Mouse (Mus musculus): ENCODE results near the gene Pard3b.

DNA sequence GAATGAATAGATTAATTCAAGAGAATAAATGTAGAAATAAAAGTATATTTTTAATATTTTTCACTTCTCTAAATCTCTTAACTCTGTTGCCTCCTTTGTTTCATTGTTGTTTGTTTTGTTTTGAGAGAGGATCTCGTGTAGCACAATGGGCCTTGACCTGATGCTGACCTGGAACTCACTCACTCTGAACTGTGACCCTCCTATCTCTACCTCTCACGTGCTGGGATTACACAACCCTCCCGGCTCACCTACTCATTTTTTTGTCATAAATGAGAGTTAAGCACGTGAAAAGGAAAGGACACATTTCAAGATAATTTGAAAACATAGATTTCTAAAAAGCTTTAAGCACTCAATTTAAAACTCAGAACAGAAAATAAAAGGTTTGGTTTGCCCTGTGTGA lies 928.0 kb downstream of the Pard3b start:
- TF ChIP-seq CTCF (IDR thresholded peaks at IDR 0.05; ENCODE audit: insufficient read depth, low read depth, low read length) = no peak
- no peak for TF ChIP-seq POLR2A (IDR thresholded peaks at IDR 0.05; ENCODE audit: insufficient read depth, low read depth, low read length)
